Mouse (Mus musculus) midbrain, embryonic 11.5 days (tissue): Measurements from ENCODE around the gene Meis1. TPM values are rescaled to one million over a fixed set of nuclear protein-coding genes. Genes with fewer than 3 reads are reported as not detected.

Source experiments
- ATAC-seq: fragments of 200-750 bp; cut with Nextera tagmentation; 2 replicates; pipeline ENCODE4 v1.8.0; 2017; ENCODE audit warnings: moderate TSS enrichment, moderate library complexity; ENCODE audit not compliant: low FRiP score
- DNase-seq: peaks from one replicate; pipeline ENCODE4 v3.0.0; 2015; ENCODE audit warnings: low spot score; ENCODE audit errors: missing footprints
- H3K27ac ChIP-seq: fragments of 300-500 bp; sonication (generic); 2 replicates; pipeline ENCODE4 v1.5.1; 2014; ENCODE audit warnings: low read depth, low read length
- H3K27me3 ChIP-seq: fragments of 300-500 bp; sonication (generic); 2 replicates; pipeline ENCODE4 v1.6.1; 2014; ENCODE audit warnings: mild to moderate bottlenecking, low read length, moderate library complexity, mixed read lengths; ENCODE audit not compliant: control insufficient read depth, insufficient read depth
- H3K36me3 ChIP-seq: fragments of 300-500 bp; sonication (generic); 2 replicates; pipeline ENCODE4 v1.6.1; 2014; ENCODE audit warnings: mild to moderate bottlenecking, low read length, moderate library complexity, mixed read lengths; ENCODE audit not compliant: control insufficient read depth, insufficient read depth
- H3K4me1 ChIP-seq: fragments of 300-500 bp; sonication (generic); 2 replicates; pipeline ENCODE4 v1.6.1; 2014; ENCODE audit warnings: low read length; ENCODE audit not compliant: control insufficient read depth, insufficient read depth
- H3K4me2 ChIP-seq: fragments of 300-500 bp; sonication (generic); 2 replicates; pipeline ENCODE4 v1.6.1; 2014; ENCODE audit warnings: mild to moderate bottlenecking, moderate library complexity
- H3K4me3 ChIP-seq: fragments of 300-500 bp; sonication (generic); 2 replicates; pipeline ENCODE4 v1.5.1; 2014; ENCODE audit warnings: low read depth, low read length
- H3K9ac ChIP-seq: fragments of 300-500 bp; sonication (generic); 2 replicates; pipeline ENCODE4 v1.6.1; 2014; ENCODE audit warnings: low read length
- H3K9me3 ChIP-seq: fragments of 300-500 bp; sonication (generic); 2 replicates; pipeline ENCODE4 v1.6.1; 2016; ENCODE audit warnings: low read length; ENCODE audit not compliant: control insufficient read depth
- WGBS: fragments of 180-500 bp; shearing (Covaris S2); extraction: QIAGEN DNeasy Blood & Tissue Kit; methylation state at CpG from one replicate; pipeline ENCODE4 v1.1.7; 2014; 5-methylcytosine and 5-hydroxymethylcytosine counted together
- polyA plus RNA-seq: library from polyadenylated mRNA; unstranded; fragments of >200 nt; fragmentation: Nextera tagmentation; extraction: Ambion mirVana; gene quantifications from 2 replicates; pipeline ENCODE4 v1.2.1, GENCODE M21; 2014

The Meis1 gene
- polyA plus RNA-seq, 1 experiment from 2014 or later = 39.4 TPM

DNA sequence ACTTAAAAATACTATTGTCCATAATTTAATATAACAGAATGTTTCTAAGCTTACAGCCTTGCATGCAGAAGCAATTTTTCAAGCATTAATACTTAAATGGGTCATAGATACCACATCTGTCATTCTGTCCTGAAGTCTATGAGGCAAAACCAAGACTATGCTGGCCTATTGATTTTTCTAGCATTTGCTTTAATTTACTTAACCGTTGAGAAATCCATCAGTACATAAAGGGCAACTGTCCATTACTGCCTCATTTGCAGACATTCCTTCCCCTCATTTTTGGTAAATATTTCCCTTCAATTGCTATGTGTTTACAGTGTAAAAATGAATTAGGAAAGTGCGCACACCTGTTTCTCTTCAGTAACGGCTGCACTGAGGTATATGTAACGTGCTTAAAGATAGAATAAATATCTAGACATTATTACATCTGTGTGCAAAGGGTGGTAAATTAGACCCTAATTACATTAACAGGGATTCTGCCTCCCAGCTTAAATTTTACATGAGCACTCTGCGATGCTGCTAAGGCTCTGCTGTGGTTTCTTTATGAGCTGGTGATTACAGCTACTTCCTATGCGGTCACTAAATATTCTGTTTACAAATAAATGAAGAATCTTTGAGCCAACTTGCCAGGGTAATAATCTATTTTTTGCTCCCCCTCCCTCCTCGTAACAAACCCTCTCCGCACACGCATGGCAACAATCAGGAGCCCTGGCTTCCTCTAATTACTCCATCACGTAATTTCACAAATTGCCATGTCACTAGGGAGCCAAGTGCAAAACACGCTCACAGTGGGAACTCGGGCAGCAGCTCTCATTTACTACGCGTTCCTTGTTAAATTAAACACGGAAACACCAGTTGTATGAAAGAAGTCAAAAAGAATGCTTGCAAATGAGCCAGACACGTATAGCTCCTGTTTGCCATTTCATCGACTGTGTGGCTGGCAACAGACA, 88.7 kb downstream of the Meis1 start:
- no peak for DNase-seq
- H3K4me2 ChIP-seq = no peak overlapping the region
- H3K36me3 ChIP-seq = no peaks in the 10 kb centered on the region
- H3K9ac ChIP-seq = no peak overlapping the region
- 85% methylated on average over 17 of the region's 17 CpGs for WGBS
- H3K4me3 ChIP-seq = no peak overlapping the region
- ATAC-seq = no peak
- no peaks in the 10 kb centered on the region for H3K27me3 ChIP-seq
- H3K4me1 ChIP-seq = peaks cover 17% of the 10 kb centered on the region
- no peaks in the 10 kb centered on the region for H3K9me3 ChIP-seq
- H3K27ac ChIP-seq = no peak overlapping the region

DNA sequence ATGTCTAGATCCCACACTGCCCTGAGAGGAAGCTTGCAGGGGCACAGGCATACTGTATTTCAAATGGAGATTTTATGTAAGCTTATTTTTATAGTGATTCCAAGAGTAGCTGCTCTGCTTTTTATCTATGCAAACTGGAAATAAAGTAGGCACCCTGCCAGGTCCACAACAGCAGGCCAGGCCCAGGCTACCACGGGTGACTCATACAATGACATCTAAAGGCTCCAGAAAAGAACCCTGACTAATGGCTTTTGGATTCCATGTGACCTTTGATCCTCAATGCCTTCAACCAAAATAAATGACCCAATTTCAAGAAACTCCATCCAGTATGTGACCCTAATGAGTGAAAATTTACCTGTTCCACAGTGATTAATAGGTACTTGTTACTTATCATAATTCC, 91.4 kb downstream of the Meis1 start:
- DNase-seq (no peak), ATAC-seq (peak; percentile 61; the same call in 1 of the 2 replicates)
- Histone ChIP-seq H3K9ac (no peak overlapping the region), H3K27ac (no peak overlapping the region), H3K4me2 (no peak overlapping the region), H3K27me3 (no peaks in the 10 kb centered on the region), H3K36me3 (no peaks in the 10 kb centered on the region), H3K9me3 (no peaks in the 10 kb centered on the region), H3K4me1 (peaks cover 17% of the 10 kb centered on the region), H3K4me3 (no peak overlapping the region)
- 6% methylated on average over 1 of the region's 1 CpGs for WGBS

DNA sequence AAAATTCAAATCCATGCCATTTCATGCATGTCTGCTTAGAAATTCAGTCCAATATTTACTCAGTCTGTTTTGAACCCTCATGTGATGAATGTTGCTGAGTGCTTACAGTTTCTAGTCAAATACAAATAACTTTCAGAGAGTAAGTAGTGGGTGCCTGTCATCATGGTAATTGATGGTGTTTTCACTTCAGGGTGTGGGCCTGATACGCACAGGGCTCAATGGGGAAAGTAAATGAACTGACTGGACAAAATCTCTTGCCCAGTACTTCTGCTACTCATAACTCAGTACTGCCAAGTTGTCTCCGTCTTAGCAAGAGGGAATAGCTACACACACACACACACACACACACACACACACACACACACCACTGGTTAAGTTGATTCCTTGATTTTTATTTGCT, 92.0 kb downstream of the Meis1 start:
- WGBS = 69% methylated on average over 2 of the region's 2 CpGs
- no peaks in the 10 kb centered on the region for H3K27me3 ChIP-seq
- H3K27ac ChIP-seq = no peak overlapping the region
- H3K4me2 ChIP-seq = no peak overlapping the region
- H3K4me3 ChIP-seq = no peak overlapping the region
- H3K9ac ChIP-seq = no peak overlapping the region
- no peaks in the 10 kb centered on the region for H3K9me3 ChIP-seq
- ATAC-seq (no peak), DNase-seq (no peak)
- H3K4me1 ChIP-seq = peaks cover 17% of the 10 kb centered on the region
- no peaks in the 10 kb centered on the region for H3K36me3 ChIP-seq

DNA sequence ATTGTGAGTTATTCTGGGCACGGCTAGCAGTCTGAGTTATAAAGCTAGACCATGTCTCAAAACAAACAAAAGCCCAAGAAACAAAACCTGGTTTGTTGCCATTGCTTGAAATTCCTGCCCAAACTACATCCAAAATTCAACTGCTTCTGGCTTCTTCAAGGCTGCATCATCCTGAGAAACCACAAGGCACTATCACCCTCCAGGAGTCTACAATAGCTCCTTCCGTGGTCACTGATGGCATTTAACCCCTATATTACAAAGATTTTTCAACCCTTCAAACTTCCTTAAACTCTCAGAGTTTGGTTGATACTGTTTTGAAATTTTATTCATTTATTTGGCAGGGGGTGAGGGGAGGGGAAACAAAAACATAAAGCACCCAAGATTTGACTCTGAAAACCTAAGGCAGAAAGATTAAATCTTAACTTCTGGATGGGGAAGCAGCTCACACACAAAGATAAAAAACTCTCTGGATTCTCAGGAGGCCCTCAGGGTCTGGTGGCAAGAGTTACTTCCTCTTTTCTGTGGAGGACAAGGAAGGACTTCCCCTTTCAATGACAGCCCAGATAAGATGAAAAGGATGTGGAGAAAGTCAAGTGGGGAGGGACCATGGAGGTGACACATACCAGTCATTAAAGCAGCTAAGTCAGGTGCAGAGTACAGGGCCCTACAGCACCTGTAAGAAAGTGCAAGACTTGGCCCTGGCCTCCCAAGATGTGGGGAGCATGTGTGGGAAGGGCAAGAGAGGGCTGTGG, 94.0 kb downstream of the Meis1 start:
- no peaks in the 10 kb centered on the region for H3K27me3 ChIP-seq

DNA sequence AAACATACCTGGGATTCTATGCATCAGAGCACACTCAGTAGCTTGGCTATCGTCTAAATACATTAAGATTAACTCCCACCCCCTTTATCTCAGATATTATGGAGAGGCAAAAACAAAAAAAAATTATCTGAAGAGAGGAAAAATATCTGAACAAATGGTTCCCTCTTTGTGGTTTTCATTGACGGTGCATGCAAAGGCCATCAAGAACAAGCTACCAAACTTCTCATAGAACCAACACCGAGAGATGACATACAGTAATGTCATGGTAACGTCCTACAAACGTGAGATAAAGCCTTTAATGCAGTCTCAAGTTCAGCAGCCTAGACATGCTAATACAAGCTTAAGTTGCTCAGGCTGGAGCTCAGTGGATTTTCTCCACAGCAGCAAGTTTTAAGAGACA, 95.5 kb downstream of the Meis1 start:
- H3K27me3 ChIP-seq = no peaks in the 10 kb centered on the region
- DNase-seq (no peak), ATAC-seq (no peak)
- H3K4me1 ChIP-seq = peaks cover 17% of the 10 kb centered on the region
- no peak overlapping the region for H3K4me2 ChIP-seq
- no peak overlapping the region for H3K9ac ChIP-seq
- 89% methylated on average over 5 of the region's 5 CpGs for WGBS
- H3K4me3 ChIP-seq = no peak overlapping the region
- H3K27ac ChIP-seq = no peak overlapping the region
- H3K36me3 ChIP-seq = no peaks in the 10 kb centered on the region; the same call in 1 of the 2 replicates
- H3K9me3 ChIP-seq = no peaks in the 10 kb centered on the region

More for the DNA sequence above, 94.0 kb downstream of the Meis1 start:
- WGBS = 87% methylated on average over 2 of the region's 2 CpGs
- ATAC-seq (no peak), DNase-seq (no peak)
- no peak overlapping the region for H3K4me3 ChIP-seq
- no peak overlapping the region for H3K9ac ChIP-seq
- no peak overlapping the region for H3K4me2 ChIP-seq
- no peak overlapping the region for H3K27ac ChIP-seq
- H3K36me3 ChIP-seq = no peaks in the 10 kb centered on the region; the same call in 1 of the 2 replicates
- H3K9me3 ChIP-seq = no peaks in the 10 kb centered on the region
- peaks cover 13% of the 10 kb centered on the region for H3K4me1 ChIP-seq

DNA sequence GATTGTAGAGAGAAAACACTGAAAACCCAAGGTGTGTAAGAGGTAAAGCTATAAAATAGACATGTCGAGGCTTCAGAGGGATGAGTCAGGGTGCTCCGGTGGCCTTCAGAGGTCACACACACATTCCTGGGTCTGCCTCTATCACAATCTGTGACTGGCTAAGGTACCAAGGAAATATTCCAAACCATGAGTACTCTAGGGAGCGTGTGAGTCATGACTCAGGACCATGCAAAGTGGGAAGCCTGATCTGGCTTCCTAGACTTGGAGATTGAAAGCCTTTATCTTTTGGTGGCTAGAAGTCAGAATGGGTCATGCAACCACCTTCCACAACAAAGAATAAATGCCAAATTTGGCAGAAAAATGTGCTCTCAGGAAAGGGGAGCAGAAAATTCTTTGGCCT, 98.1 kb downstream of the Meis1 start:
- Histone ChIP-seq H3K27me3 (no peaks in the 10 kb centered on the region), H3K4me1 (peaks cover 24% of the 10 kb centered on the region), H3K9ac (no peak overlapping the region), H3K4me3 (no peak overlapping the region), H3K27ac (no peak overlapping the region), H3K36me3 (no peaks in the 10 kb centered on the region; the same call in 1 of the 2 replicates), H3K9me3 (no peaks in the 10 kb centered on the region), H3K4me2 (no peak overlapping the region)
- WGBS = 91% methylated on average over 3 of the region's 3 CpGs
- no peak for ATAC-seq
- no peak for DNase-seq

DNA sequence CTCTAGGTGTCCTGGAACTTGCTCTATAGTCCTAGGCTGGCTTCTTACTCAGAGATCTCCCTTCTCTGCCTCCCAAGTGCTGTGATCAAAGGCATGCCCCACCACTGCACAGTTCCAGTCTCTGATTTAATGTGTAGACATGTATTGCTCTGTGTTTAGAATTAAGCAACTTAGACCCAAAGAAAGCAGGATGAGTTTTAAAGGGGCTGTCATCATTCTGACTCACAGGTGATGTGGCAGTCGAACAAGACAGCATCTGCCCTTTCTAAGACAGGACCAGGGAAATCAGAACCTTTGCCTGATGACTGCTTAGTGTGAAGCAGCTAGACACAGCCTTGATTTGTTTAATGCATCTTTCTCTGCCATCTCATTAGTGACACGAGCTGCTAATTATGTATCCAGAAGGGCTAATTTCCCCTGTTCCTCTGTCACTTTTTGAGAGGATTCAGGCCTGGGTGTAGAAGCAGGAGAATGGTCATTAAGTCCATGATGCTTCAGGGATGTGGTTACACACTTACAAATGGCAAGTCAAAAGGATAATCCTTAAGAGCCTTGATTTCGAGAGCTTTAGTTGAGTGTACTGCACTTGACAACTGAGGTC, 99.5 kb downstream of the Meis1 start:
- H3K4me2 ChIP-seq = no peak overlapping the region
- H3K36me3 ChIP-seq = no peaks in the 10 kb centered on the region; the same call in 1 of the 2 replicates
- ATAC-seq = no peak
- no peak overlapping the region for H3K4me3 ChIP-seq
- no peak for DNase-seq
- 71% methylated on average over 3 of the region's 3 CpGs for WGBS
- peaks cover 26% of the 10 kb centered on the region for H3K4me1 ChIP-seq
- no peaks in the 10 kb centered on the region for H3K9me3 ChIP-seq
- no peaks in the 10 kb centered on the region for H3K27me3 ChIP-seq
- H3K9ac ChIP-seq = no peak overlapping the region
- H3K27ac ChIP-seq = no peak overlapping the region

DNA sequence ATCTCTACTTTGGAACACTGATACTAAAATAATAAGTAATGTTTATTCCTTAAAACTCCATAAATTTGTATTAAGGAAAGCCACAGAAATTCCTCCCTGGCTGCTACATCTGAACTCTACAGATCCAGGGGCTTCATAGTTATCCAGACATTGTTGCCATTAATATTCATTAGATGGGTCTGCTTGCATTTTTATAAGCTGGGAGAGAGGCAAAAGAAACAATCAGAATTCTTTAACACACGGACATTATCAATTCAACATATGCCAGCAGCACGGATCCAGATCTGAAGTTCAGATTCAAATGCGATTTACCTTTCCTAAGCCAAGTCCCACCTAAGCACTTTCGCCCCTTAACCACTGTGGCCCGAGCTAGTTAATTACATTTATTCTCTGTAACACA, 100.9 kb downstream of the Meis1 start:
- H3K27ac ChIP-seq = no peak overlapping the region
- H3K27me3 ChIP-seq = no peaks in the 10 kb centered on the region
- 41% methylated on average over 5 of the region's 5 CpGs for WGBS
- no peak overlapping the region for H3K9ac ChIP-seq
- peaks cover 33% of the 10 kb centered on the region for H3K4me1 ChIP-seq
- no peak overlapping the region for H3K4me2 ChIP-seq
- no peaks in the 10 kb centered on the region; the same call in 1 of the 2 replicates for H3K36me3 ChIP-seq
- H3K4me3 ChIP-seq = no peak overlapping the region
- DNase-seq (no peak), ATAC-seq (no peak)
- H3K9me3 ChIP-seq = no peaks in the 10 kb centered on the region
